Mouse (Mus musculus) neural tube, embryonic 14.5 days (tissue): ENCODE results near the gene Ehd1. TPM values are rescaled to one million over a fixed set of nuclear protein-coding genes. Genes with fewer than 3 reads are reported as not detected.

Experiments
- ATAC-seq: fragments of 200-750 bp; cut with Nextera tagmentation; 2 replicates; pipeline ENCODE4 v1.8.0; 2017; ENCODE audit warnings: low read depth, mild to moderate bottlenecking, moderate TSS enrichment, moderate library complexity
- H3K27ac ChIP-seq: fragments of 300-500 bp; sonication (generic); 2 replicates; pipeline ENCODE4 v1.5.1; 2014; ENCODE audit warnings: low read depth, mild to moderate bottlenecking, control low read depth, low read length, moderate library complexity, mixed read lengths
- H3K27me3 ChIP-seq: fragments of 300-500 bp; sonication (generic); 2 replicates; pipeline ENCODE4 v1.6.1; 2014; ENCODE audit warnings: low read length; ENCODE audit not compliant: control insufficient read depth, insufficient read depth
- H3K36me3 ChIP-seq: fragments of 300-500 bp; sonication (generic); 2 replicates; pipeline ENCODE4 v1.6.1; 2014; ENCODE audit warnings: low read length, mixed read lengths; ENCODE audit not compliant: control insufficient read depth, insufficient read depth
- H3K4me1 ChIP-seq: fragments of 300-500 bp; sonication (generic); 2 replicates; pipeline ENCODE4 v1.6.1; 2014; ENCODE audit warnings: low read length; ENCODE audit not compliant: control insufficient read depth, insufficient read depth
- H3K4me2 ChIP-seq: fragments of 300-500 bp; sonication (generic); 2 replicates; pipeline ENCODE4 v1.6.1; 2014; ENCODE audit warnings: mild to moderate bottlenecking, low read depth, low read length, control low read depth
- H3K4me3 ChIP-seq: fragments of 300-500 bp; sonication (generic); 2 replicates; pipeline ENCODE4 v1.5.1; 2014; ENCODE audit warnings: low read depth, low read length, control low read depth, mixed read lengths
- H3K9ac ChIP-seq: fragments of 300-500 bp; sonication (generic); replicated peaks from 2 replicates; pipeline ENCODE4 v1.6.1; 2014; ENCODE audit warnings: low read depth, mild to moderate bottlenecking, control low read depth, low read length, mixed read lengths
- H3K9me3 ChIP-seq: fragments of 300-500 bp; sonication (generic); 2 replicates; pipeline ENCODE4 v1.6.1; 2016; ENCODE audit warnings: low read length; ENCODE audit not compliant: control insufficient read depth
- WGBS: fragments of 180-500 bp; shearing (Covaris S2); extraction: QIAGEN DNeasy Blood & Tissue Kit; methylation state at CpG from one replicate; pipeline ENCODE4 v1.1.7; 2014; 5-methylcytosine and 5-hydroxymethylcytosine counted together
- polyA plus RNA-seq: library from polyadenylated mRNA; unstranded; fragments of >200 nt; fragmentation: Nextera tagmentation; extraction: Ambion mirVana; gene quantifications from 2 replicates; pipeline ENCODE4 v1.2.1, GENCODE M21; 2014

Gene Ehd1
- polyA plus RNA-seq, 1 experiment from 2014 or later, result 53.4 TPM

DNA sequence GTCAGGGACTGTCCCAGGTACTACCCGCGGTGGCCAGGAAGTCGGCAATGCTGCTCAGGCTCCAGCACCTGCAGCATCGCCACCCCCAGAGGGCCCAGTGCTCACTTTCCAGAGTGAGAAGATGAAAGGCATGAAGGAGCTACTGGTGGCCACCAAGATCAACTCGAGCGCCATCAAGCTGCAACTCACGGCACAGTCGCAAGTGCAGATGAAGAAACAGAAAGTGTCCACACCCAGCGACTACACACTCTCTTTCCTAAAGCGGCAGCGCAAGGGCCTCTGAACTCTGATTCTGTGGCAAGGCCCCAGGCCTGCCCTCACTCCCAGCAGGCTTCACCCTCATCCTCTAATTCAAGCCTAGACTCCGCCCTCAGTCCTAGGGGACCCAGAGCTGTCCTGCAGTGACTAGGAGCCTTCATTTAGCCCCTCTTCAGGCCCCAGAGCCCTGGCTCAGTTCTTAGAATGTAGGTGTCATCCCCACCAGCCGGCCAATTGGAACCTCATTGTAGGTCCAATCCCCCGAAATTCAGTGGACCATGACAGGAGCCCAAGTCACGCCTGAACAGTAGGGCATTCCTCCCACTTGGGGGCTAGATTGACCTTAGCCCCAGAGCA, 63.5 kb downstream of the Ehd1 start:
- WGBS, result 76% methylated on average over 15 of the region's 15 CpGs
- no peaks in the 10 kb centered on the region for H3K9me3 ChIP-seq
- H3K27ac ChIP-seq, result no peak overlapping the region
- no peak overlapping the region for H3K9ac ChIP-seq
- ATAC-seq, result no peak
- no peaks in the 10 kb centered on the region for H3K27me3 ChIP-seq
- H3K4me2 ChIP-seq, result peak overlapping the region; percentile 71; the same call in 1 of the 2 replicates
- peaks cover 27% of the 10 kb centered on the region for H3K36me3 ChIP-seq
- peaks cover 20% of the 10 kb centered on the region for H3K4me1 ChIP-seq
- H3K4me3 ChIP-seq, result no peak overlapping the region

DNA sequence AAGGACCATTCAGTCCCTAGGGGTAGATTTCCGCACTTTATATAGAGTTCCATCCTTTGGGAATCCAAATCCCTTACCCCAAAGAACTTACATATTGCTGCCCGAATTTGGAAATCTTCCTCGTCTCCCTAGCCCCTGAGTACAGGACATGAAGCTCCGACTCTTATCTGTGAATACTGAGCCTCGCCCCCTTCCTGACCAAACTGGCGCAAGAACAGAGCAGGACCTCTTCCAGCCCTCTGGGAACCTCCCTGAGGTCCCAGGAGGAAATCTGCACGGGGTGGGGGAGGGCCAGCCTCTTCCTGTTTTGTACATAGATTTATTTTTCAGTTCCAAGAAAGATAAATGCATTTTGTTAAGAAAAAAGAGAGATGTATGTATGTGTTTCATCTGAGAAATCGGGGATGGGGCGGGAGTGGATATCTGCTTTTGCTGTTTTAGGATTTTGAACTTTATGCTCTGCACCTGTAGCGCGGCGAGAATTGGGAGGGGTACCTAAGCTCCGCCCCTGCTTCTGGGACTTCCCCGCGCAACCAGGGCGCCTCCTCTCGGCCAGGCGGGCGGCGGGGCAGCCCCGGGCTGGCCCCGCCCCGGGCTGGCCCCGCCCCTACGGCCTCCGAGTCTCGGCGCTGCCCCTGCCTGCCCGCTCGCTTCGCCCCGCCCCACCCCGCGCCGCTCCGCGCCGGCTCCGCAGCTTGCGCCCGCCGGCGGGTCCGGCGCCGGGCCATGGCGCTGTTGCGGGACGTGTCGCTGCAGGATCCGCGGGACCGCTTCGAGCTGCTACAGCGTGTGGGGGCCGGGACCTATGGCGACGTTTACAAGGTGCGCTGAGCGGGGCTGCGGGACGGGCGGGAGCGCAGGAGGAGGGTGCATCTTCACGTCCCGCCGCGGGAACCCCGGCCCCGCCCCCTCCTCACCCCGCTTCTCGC, 64.3 kb downstream of the Ehd1 start, which contains the start of gene Map4k2:
TSS of gene Map4k2 (plus strand) at position 612 of the 929 bp plus-strand sequence.
- H3K4me3 ChIP-seq, result peak within 1 kb of the TSS; percentile 53
- no peaks in the 10 kb centered on the region for H3K27me3 ChIP-seq
- peak within 1 kb of the TSS; percentile 71 for H3K4me2 ChIP-seq
- no peaks in the 10 kb centered on the region for H3K9me3 ChIP-seq
- peaks cover 35% of the 10 kb centered on the region for H3K36me3 ChIP-seq
- H3K27ac ChIP-seq, result peak within 1 kb of the TSS; percentile 7; the same call in 1 of the 2 replicates
- H3K9ac ChIP-seq, result peak within 1 kb of the TSS; percentile 67
- whole genome bisulfite sequencing, result 10% methylated on average over 60 of the region's 72 CpGs
- peaks cover 18% of the 10 kb centered on the region for H3K4me1 ChIP-seq
- ATAC-seq, result peak; percentile 66

GRCm38 (mm10) chr19:6341453-6342077, 65.0 kb downstream of the Ehd1 start:
- ATAC-seq, result no peak

DNA sequence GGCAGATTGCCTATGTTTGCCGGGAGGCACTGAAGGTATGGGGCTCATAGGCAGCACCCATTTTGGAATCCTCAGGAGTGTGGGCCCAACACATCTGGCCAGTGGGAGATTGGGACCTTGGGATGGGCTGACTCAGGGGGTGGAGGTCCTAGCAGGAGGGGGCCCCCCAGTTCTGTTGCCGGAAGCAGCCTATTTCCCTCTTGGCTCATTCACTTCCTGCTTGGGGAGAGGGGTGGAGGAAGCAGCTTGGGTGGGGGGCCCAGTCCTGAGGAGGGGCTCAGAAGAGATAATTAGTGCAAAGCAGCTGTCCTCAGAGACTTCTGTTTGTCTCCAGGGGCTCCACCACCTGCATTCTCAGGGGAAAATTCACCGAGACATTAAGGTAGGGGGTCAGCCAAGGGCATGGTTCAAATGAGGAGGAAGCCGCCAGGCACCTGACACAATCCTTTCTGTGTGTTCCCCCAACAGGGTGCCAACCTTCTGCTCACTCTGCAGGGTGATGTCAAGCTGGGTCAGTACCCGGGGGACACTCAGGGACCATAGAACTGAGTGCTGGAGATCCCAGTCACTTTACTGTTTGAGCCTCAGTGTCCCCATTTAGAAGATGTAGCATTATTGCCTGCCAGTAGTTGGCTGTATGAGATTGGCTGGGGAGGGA, 65.9 kb downstream of the Ehd1 start:
- Histone ChIP-seq H3K9ac (no peak overlapping the region), H3K27me3 (no peaks in the 10 kb centered on the region), H3K4me1 (peaks cover 4% of the 10 kb centered on the region), H3K4me3 (no peak overlapping the region), H3K4me2 (peak overlapping the region; percentile 71; the same call in 1 of the 2 replicates), H3K27ac (no peak overlapping the region), H3K9me3 (no peaks in the 10 kb centered on the region), H3K36me3 (peaks cover 46% of the 10 kb centered on the region)
- ATAC-seq, result no peak
- WGBS, result 77% methylated on average over 5 of the region's 5 CpGs

More at GRCm38 (mm10) chr19:6341453-6342077, 65.0 kb downstream of the Ehd1 start:
- Histone ChIP-seq H3K9me3 (no peaks in the 10 kb centered on the region), H3K27me3 (no peaks in the 10 kb centered on the region), H3K36me3 (peaks cover 43% of the 10 kb centered on the region), H3K4me1 (peaks cover 10% of the 10 kb centered on the region), H3K27ac (peak overlapping the region; percentile 7; the same call in 1 of the 2 replicates), H3K4me2 (peak overlapping the region; percentile 71), H3K4me3 (peak overlapping the region; percentile 53), H3K9ac (peak overlapping the region; percentile 67)
- 7% methylated on average over 23 of the region's 23 CpGs for WGBS

- Histone ChIP-seq H3K27ac (no peak overlapping the region), H3K4me1 (peaks cover 4% of the 10 kb centered on the region), H3K9me3 (no peaks in the 10 kb centered on the region), H3K36me3 (peaks cover 39% of the 10 kb centered on the region), H3K27me3 (no peaks in the 10 kb centered on the region), H3K4me3 (no peak overlapping the region), H3K4me2 (no peak overlapping the region), H3K9ac (no peak overlapping the region)
- no peak for ATAC-seq
- 90% methylated on average over 19 of the region's 19 CpGs for WGBS
Observed at GRCm38 (mm10) chr19:6343066-6343925, 66.8 kb downstream of the Ehd1 start.

- 91% methylated on average over 5 of the region's 5 CpGs for WGBS
- peaks cover 32% of the 10 kb centered on the region for H3K36me3 ChIP-seq
Observed at GRCm38 (mm10) chr19:6343996-6344395, 67.5 kb downstream of the Ehd1 start.

GRCm38 (mm10) chr19:6346023-6346422, 69.5 kb downstream of the Ehd1 start:
- Histone ChIP-seq H3K4me1 (peaks cover 4% of the 10 kb centered on the region; the same call in 1 of the 2 replicates), H3K36me3 (peaks cover 22% of the 10 kb centered on the region), H3K9me3 (no peaks in the 10 kb centered on the region), H3K27me3 (no peaks in the 10 kb centered on the region), H3K27ac (no peak overlapping the region), H3K9ac (no peak overlapping the region), H3K4me3 (no peak overlapping the region), H3K4me2 (no peak overlapping the region)
- WGBS, result 93% methylated on average over 5 of the region's 5 CpGs
- ATAC-seq, result no peak

More at GRCm38 (mm10) chr19:6343996-6344395, 67.5 kb downstream of the Ehd1 start:
- Histone ChIP-seq H3K4me3 (no peak overlapping the region), H3K4me2 (no peak overlapping the region), H3K4me1 (peaks cover 4% of the 10 kb centered on the region), H3K9me3 (no peaks in the 10 kb centered on the region), H3K9ac (no peak overlapping the region), H3K27ac (no peak overlapping the region), H3K27me3 (no peaks in the 10 kb centered on the region)
- ATAC-seq, result no peak

DNA sequence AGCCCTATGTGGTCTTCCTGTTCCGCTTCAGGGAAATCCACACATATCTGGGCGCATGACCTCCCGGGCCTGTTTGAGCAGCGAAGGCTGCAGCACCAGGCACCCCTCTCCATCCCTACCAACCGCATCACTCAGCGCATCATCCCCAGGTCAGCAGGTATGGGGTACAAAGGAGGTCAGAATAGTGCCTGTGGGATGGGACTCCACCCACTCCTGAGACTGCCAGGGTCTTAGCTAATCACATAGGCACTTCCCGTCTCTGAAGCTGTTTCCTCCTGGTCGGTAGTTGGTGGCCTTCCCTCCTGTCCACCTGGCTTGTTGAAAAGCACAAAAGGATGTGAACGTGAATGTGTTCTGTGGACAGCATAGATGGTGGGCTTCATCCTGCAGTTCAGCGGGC, 70.1 kb downstream of the Ehd1 start:
- WGBS, result 90% methylated on average over 10 of the region's 10 CpGs
- Histone ChIP-seq H3K27me3 (no peaks in the 10 kb centered on the region), H3K4me3 (no peak overlapping the region), H3K9ac (no peak overlapping the region), H3K36me3 (peaks cover 22% of the 10 kb centered on the region), H3K4me1 (no peaks in the 10 kb centered on the region), H3K9me3 (no peaks in the 10 kb centered on the region), H3K4me2 (no peak overlapping the region), H3K27ac (no peak overlapping the region)
- ATAC-seq, result no peak
